Mouse (Mus musculus): ENCODE results near the gene Dusp16. TPM values are rescaled to one million over a fixed set of nuclear protein-coding genes. Genes with fewer than 3 reads are reported as not detected.

Dusp16 gene
- total RNA-seq, 1 experiment: 10.3 TPM

DNA sequence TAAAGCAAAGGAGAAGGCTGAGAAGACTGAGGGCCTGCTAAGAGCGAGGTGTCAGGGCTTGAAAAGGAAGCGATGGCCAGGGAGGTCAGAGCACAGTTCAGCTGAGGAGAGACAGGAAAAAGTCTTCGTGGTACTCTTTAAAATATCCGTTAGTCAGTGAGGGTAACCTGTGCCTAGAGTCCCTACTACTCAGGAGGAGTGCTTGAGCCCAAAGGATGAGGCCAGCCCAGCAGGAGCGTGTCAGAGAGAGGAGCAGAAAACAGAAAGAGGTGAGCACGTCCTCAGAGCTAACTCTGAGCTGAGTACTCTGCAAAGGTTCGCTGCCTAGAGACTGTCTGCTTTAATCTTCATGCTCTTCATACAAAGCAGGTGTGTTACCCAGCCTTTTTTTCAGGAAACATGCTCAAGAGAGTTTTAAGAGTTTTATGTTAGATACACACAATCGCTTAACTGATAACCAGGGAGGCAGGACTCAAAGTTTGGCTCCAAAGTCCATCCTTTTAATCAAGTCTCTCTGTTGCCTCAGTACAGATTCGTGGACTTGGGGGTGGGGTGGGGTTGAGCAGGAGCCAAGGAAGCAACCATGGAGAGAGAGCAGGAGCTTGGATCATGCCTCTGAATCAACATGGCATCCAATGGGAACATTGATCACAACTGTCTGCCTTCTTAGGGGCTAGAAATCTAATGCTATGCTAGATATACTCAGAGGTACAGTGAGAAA is 68.4 kb downstream of the Dusp16 start:
- H3K27ac ChIP-seq (ENCODE audit: insufficient read depth, low read depth, low read length, poor library complexity, severe bottlenecking): no peak overlapping the region
- H3K4me1 ChIP-seq (ENCODE audit: control insufficient read depth in 2 of 2, insufficient read depth in 2 of 2, low read length in 2 of 2, poor library complexity in 1 of 2): no peaks in the 10 kb centered on the region
- DNase-seq (ENCODE audit: low read depth, low spot score): no peak
- H3K9ac ChIP-seq (ENCODE audit: insufficient read depth, low read depth, low read length, poor library complexity, severe bottlenecking): no peak overlapping the region
- peaks cover 7% of the 10 kb centered on the region; the same call in 1 of the 2 replicates for H3K36me3 ChIP-seq (ENCODE audit: control insufficient read depth, insufficient read depth, low read length, poor library complexity, severe bottlenecking)
- TF ChIP-seq MAFK (IDR thresholded peaks at IDR 0.05; ENCODE audit: insufficient read depth, low read depth, low read length) (no peak), CHD2 (IDR thresholded peaks at IDR 0.05; ENCODE audit: low read depth, low read length) (no peak), ZC3H11A (IDR thresholded peaks at IDR 0.05; ENCODE audit: borderline replicate concordance, low read depth, low read length) (no peak), ZNF384 (IDR thresholded peaks at IDR 0.05; ENCODE audit: low read depth, low read length) (no peak), HCFC1 (IDR thresholded peaks at IDR 0.05; ENCODE audit: borderline replicate concordance, insufficient read depth, low read length) (no peak)
- no peaks in the 10 kb centered on the region for H3K9me3 ChIP-seq (ENCODE audit: control insufficient read depth, insufficient read depth, low read depth, low read length)
- H3K4me3 ChIP-seq (ENCODE audit: insufficient read depth in 1 of 2, low read depth in 1 of 2, low read length in 2 of 2, poor library complexity in 1 of 2, severe bottlenecking in 1 of 2): no peak overlapping the region
- in situ Hi-C loops (cut with MboI; ENCODE audit: low sequenced_read_pairs in 2 of 2, unreplicated experiment in 2 of 2): no loop called here

DNA sequence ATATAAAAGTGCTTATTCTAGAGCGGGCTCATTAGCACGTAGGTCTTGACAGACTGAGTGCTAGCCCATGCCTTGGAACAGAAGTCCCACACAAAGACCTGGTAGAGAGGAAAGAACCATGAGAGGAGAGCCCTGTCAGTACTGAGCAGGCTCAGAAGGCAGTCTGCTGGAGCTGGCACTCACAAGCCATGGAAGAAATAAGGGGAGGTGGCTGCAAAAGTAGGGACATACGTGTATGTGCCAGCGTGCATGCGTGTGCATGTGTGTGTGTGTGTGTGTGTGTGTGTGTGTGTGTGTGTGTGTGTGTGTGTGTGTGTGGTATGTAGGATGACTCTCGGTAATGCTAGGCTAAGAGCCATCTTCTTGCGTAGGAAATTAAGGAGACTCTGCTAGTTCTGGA is 69.1 kb downstream of the Dusp16 start:
- Histone ChIP-seq H3K4me1 (ENCODE audit: control insufficient read depth in 2 of 2, insufficient read depth in 2 of 2, low read length in 2 of 2, poor library complexity in 1 of 2) (no peaks in the 10 kb centered on the region), H3K27ac (ENCODE audit: insufficient read depth, low read depth, low read length, poor library complexity, severe bottlenecking) (no peak overlapping the region), H3K9me3 (ENCODE audit: control insufficient read depth, insufficient read depth, low read depth, low read length) (no peaks in the 10 kb centered on the region), H3K36me3 (ENCODE audit: control insufficient read depth, insufficient read depth, low read length, poor library complexity, severe bottlenecking) (peaks cover 7% of the 10 kb centered on the region; the same call in 1 of the 2 replicates), H3K9ac (ENCODE audit: insufficient read depth, low read depth, low read length, poor library complexity, severe bottlenecking) (no peak overlapping the region), H3K4me3 (ENCODE audit: insufficient read depth in 1 of 2, low read depth in 1 of 2, low read length in 2 of 2, poor library complexity in 1 of 2, severe bottlenecking in 1 of 2) (no peak overlapping the region)
- in situ Hi-C loops (cut with MboI; ENCODE audit: low sequenced_read_pairs in 2 of 2, unreplicated experiment in 2 of 2): no loop called here
- DNase-seq (ENCODE audit: low read depth, low spot score): no peak
- no peak for TF ChIP-seq ZNF384 (IDR thresholded peaks at IDR 0.05; ENCODE audit: low read depth, low read length)
- TF ChIP-seq HCFC1 (IDR thresholded peaks at IDR 0.05; ENCODE audit: borderline replicate concordance, insufficient read depth, low read length): no peak
- TF ChIP-seq ZC3H11A (IDR thresholded peaks at IDR 0.05; ENCODE audit: borderline replicate concordance, low read depth, low read length): no peak
- TF ChIP-seq MAFK (IDR thresholded peaks at IDR 0.05; ENCODE audit: insufficient read depth, low read depth, low read length): no peak
- no peak for TF ChIP-seq CHD2 (IDR thresholded peaks at IDR 0.05; ENCODE audit: low read depth, low read length)

DNA sequence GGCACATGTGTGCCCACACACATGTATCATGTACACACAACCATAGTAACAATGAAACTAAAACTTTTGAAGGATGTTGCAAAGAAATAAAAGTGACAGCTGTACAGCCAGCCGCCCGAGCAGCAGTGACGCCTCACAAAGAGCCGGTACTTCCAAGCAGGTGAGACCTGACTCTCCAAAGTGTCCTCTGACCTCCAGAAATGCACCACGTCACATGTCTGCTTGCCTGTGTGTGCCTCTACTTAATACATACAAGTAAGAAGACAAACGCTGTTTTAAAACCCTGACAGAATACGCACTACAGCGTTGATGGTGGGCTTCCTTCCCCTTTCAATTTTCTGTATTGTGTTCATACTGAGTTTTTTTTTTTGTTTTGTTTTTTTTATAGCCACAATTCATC is 69.5 kb downstream of the Dusp16 start:
- TF ChIP-seq ZC3H11A (IDR thresholded peaks at IDR 0.05; ENCODE audit: borderline replicate concordance, low read depth, low read length) (no peak), HCFC1 (IDR thresholded peaks at IDR 0.05; ENCODE audit: borderline replicate concordance, insufficient read depth, low read length) (no peak), ZNF384 (IDR thresholded peaks at IDR 0.05; ENCODE audit: low read depth, low read length) (no peak), CHD2 (IDR thresholded peaks at IDR 0.05; ENCODE audit: low read depth, low read length) (no peak), MAFK (IDR thresholded peaks at IDR 0.05; ENCODE audit: insufficient read depth, low read depth, low read length) (no peak)
- H3K9ac ChIP-seq (ENCODE audit: insufficient read depth, low read depth, low read length, poor library complexity, severe bottlenecking): no peak overlapping the region
- H3K9me3 ChIP-seq (ENCODE audit: control insufficient read depth, insufficient read depth, low read depth, low read length): no peaks in the 10 kb centered on the region
- H3K4me1 ChIP-seq (ENCODE audit: control insufficient read depth in 2 of 2, insufficient read depth in 2 of 2, low read length in 2 of 2, poor library complexity in 1 of 2): no peaks in the 10 kb centered on the region
- no peak overlapping the region for H3K27ac ChIP-seq (ENCODE audit: insufficient read depth, low read depth, low read length, poor library complexity, severe bottlenecking)
- no peak overlapping the region for H3K4me3 ChIP-seq (ENCODE audit: insufficient read depth in 1 of 2, low read depth in 1 of 2, low read length in 2 of 2, poor library complexity in 1 of 2, severe bottlenecking in 1 of 2)
- in situ Hi-C loops (cut with MboI; ENCODE audit: low sequenced_read_pairs in 2 of 2, unreplicated experiment in 2 of 2): no loop called here
- no peak for DNase-seq (ENCODE audit: low read depth, low spot score)
- peaks cover 7% of the 10 kb centered on the region; the same call in 1 of the 2 replicates for H3K36me3 ChIP-seq (ENCODE audit: control insufficient read depth, insufficient read depth, low read length, poor library complexity, severe bottlenecking)

DNA sequence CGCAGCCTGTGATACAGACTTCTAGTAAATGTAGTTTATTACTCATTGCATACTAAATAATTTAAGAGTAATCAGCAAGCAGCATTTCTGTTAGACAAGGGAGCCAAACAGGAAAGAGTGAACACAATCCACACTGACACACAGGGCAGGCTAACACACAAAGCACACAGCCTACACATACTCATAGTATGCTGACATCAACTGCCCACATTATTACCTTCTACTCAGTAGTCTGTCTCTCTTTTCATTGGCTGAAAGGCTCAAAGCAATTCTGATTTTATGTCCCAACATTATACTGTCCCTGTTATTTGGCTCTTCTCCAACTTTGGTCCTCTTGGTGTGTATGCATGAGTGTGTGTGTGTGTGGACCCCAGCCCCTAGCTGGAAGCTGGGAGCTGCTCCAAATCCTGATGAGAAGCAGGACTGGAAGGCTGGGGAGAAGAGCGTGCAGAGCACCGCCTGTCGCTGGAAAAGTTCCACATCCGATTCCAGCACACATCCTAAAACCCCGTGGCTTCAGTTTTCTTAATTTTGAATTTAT is 70.6 kb downstream of the Dusp16 start:
- TF ChIP-seq MAFK (IDR thresholded peaks at IDR 0.05; ENCODE audit: insufficient read depth, low read depth, low read length) (no peak), ZNF384 (IDR thresholded peaks at IDR 0.05; ENCODE audit: low read depth, low read length) (no peak), HCFC1 (IDR thresholded peaks at IDR 0.05; ENCODE audit: borderline replicate concordance, insufficient read depth, low read length) (no peak), ZC3H11A (IDR thresholded peaks at IDR 0.05; ENCODE audit: borderline replicate concordance, low read depth, low read length) (no peak), CHD2 (IDR thresholded peaks at IDR 0.05; ENCODE audit: low read depth, low read length) (no peak)
- Histone ChIP-seq H3K9me3 (ENCODE audit: control insufficient read depth, insufficient read depth, low read depth, low read length) (no peaks in the 10 kb centered on the region), H3K36me3 (ENCODE audit: control insufficient read depth, insufficient read depth, low read length, poor library complexity, severe bottlenecking) (peaks cover 7% of the 10 kb centered on the region; the same call in 1 of the 2 replicates), H3K4me1 (ENCODE audit: control insufficient read depth in 2 of 2, insufficient read depth in 2 of 2, low read length in 2 of 2, poor library complexity in 1 of 2) (no peaks in the 10 kb centered on the region), H3K4me3 (ENCODE audit: insufficient read depth in 1 of 2, low read depth in 1 of 2, low read length in 2 of 2, poor library complexity in 1 of 2, severe bottlenecking in 1 of 2) (no peak overlapping the region), H3K9ac (ENCODE audit: insufficient read depth, low read depth, low read length, poor library complexity, severe bottlenecking) (no peak overlapping the region), H3K27ac (ENCODE audit: insufficient read depth, low read depth, low read length, poor library complexity, severe bottlenecking) (no peak overlapping the region)
- in situ Hi-C loops (cut with MboI; ENCODE audit: low sequenced_read_pairs in 2 of 2, unreplicated experiment in 2 of 2): no loop called here
- no peak for DNase-seq (ENCODE audit: low read depth, low spot score)

All from ES-E14 (cell line).